Mouse (Mus musculus) kidney, adult 2 months (tissue): ENCODE data around the gene Gjd2. TPM values are rescaled to one million over a fixed set of nuclear protein-coding genes. Genes with fewer than 3 reads are reported as not detected.

Source experiments
- DNase-seq: peaks from one replicate; pipeline ENCODE4 v3.0.0; 2021
- H3K27ac ChIP-seq: fragments of 200-500 bp; 2 replicates; pipeline ENCODE4 v1.5.1; 2012; ENCODE audit warnings: low read depth, low read length, control low read depth, inconsistent platforms; ENCODE audit not compliant: insufficient read depth
- H3K27me3 ChIP-seq: fragments of 200-500 bp; replicated peaks from 2 replicates; pipeline ENCODE4 v1.6.1; 2012; ENCODE audit warnings: mild to moderate bottlenecking, moderate library complexity, low read length, inconsistent platforms; ENCODE audit not compliant: control insufficient read depth, insufficient read depth
- H3K36me3 ChIP-seq: fragments of 200-500 bp; 2 replicates; pipeline ENCODE4 v1.6.1; 2012; ENCODE audit warnings: mild to moderate bottlenecking, moderate library complexity, low read length, inconsistent platforms; ENCODE audit not compliant: control insufficient read depth, insufficient read depth
- H3K4me1 ChIP-seq: fragments of 200-500 bp; 2 replicates; pipeline ENCODE4 v1.6.1; 2011; ENCODE audit warnings: low read length; ENCODE audit not compliant: control insufficient read depth, insufficient read depth
- H3K4me3 ChIP-seq: fragments of 200-500 bp; 2 replicates; pipeline ENCODE4 v1.5.1; 2011; ENCODE audit warnings: mild to moderate bottlenecking, low read depth, low read length, control low read depth; ENCODE audit not compliant: insufficient read depth
- CTCF ChIP-seq: fragments of 200-500 bp; conservative IDR thresholded peaks from 2 replicates; pipeline ENCODE4 v1.5.1; 2011; ENCODE audit warnings: low read depth, mild to moderate bottlenecking, control low read depth, low read length, moderate library complexity, mixed read lengths; ENCODE audit not compliant: insufficient read depth, insufficient read length
- POLR2A ChIP-seq: fragments of 200-500 bp; IDR thresholded peaks from one replicate; pipeline ENCODE4 v1.6.1; 2011; ENCODE audit warnings: low read depth, low read length, control low read depth
- WGBS: fragments of 180-500 bp; shearing (Covaris S2); methylation state at CpG from one replicate; pipeline ENCODE4 v1.1.7; 2018; 5-methylcytosine and 5-hydroxymethylcytosine counted together
- polyA plus RNA-seq: library from polyadenylated mRNA; depleted of rRNA; stranded (reverse); fragments of >200 nt; gene quantifications from 2 replicates; pipeline ENCODE4 v1.2.3, GENCODE M21; 2012

Gene Gjd2
- polyA plus RNA-seq, 1 experiment = not detected

- Histone ChIP-seq H3K27me3 (peaks cover 3% of the 10 kb centered on the region), H3K36me3 (no peaks in the 10 kb centered on the region), H3K27ac (no peak overlapping the region), H3K4me3 (no peak overlapping the region), H3K4me1 (no peaks in the 10 kb centered on the region)
- WGBS = 4% methylated on average over 13 of the region's 13 CpGs
- no peak for TF ChIP-seq CTCF
- TF ChIP-seq POLR2A = no peak
- no peak for DNase-seq
Measured at GRCm38 (mm10) chr2:114013846-114014245, 427 bp upstream of the Gjd2 start.

- DNase-seq = no peak
- Histone ChIP-seq H3K4me1 (no peaks in the 10 kb centered on the region), H3K4me3 (no peak overlapping the region), H3K27me3 (peaks cover 3% of the 10 kb centered on the region), H3K36me3 (no peaks in the 10 kb centered on the region), H3K27ac (no peak overlapping the region)
- TF ChIP-seq CTCF (no peak), POLR2A (no peak)
- WGBS = 5% methylated on average over 19 of the region's 19 CpGs
Measured at GRCm38 (mm10) chr2:114012749-114013211, 639 bp downstream of the Gjd2 start.

DNA sequence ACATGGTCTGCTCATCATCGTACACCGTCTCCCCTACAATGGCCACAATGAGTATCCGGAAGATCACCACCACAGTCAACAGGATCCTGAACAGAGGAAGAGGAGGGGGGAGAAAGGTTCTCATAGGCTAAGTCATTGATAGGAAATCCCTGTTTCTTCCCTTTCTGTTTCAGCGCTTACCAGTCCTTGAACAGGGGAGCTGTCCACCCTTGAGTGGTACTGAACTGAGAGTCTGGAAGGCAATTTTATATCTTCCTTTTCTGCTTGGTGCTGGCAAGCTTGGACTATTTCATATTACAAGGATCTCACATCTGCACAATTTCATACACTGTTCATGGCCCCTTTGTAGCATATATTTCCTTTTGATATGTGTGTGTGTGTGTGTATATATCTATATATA is 1.6 kb downstream of the Gjd2 start:
- DNase-seq = peak; percentile 19
- peaks cover 3% of the 10 kb centered on the region for H3K27me3 ChIP-seq
- H3K4me3 ChIP-seq = no peak overlapping the region
- TF ChIP-seq POLR2A (no peak), CTCF (no peak)
- no peaks in the 10 kb centered on the region for H3K4me1 ChIP-seq
- 42% methylated on average over 4 of the region's 4 CpGs for WGBS
- no peak overlapping the region for H3K27ac ChIP-seq
- no peaks in the 10 kb centered on the region for H3K36me3 ChIP-seq

DNA sequence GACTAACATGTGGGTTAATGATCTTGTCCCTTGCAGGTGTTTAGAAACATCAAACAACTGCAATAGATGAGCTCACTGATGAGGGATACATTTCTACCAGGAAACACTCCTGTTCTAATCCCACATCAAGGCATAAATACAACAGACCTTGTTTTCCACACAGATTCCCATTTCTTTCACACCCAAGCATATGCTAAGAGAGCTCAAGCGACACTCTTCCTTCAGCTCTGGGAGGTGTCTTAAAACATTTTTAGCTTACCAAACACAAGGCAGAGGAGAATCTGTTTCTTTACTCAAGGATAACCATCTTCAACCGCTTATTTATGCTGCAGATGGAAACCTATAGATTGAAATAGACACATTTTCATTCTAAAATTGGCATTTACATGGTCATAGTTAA is 5.1 kb downstream of the Gjd2 start:
- H3K36me3 ChIP-seq = no peaks in the 10 kb centered on the region
- peaks cover 3% of the 10 kb centered on the region for H3K27me3 ChIP-seq
- 86% methylated on average over 2 of the region's 2 CpGs for WGBS
- TF ChIP-seq CTCF (no peak), POLR2A (no peak)
- no peak overlapping the region for H3K4me3 ChIP-seq
- H3K4me1 ChIP-seq = no peaks in the 10 kb centered on the region
- no peak for DNase-seq
- no peak overlapping the region for H3K27ac ChIP-seq

- no peak overlapping the region for H3K27ac ChIP-seq
- H3K4me1 ChIP-seq = no peaks in the 10 kb centered on the region
- no peaks in the 10 kb centered on the region for H3K36me3 ChIP-seq
- no peaks in the 10 kb centered on the region for H3K27me3 ChIP-seq
- H3K4me3 ChIP-seq = no peak overlapping the region
- DNase-seq = no peak
- 72% methylated on average over 8 of the region's 8 CpGs for WGBS
- no peak for TF ChIP-seq POLR2A
- TF ChIP-seq CTCF = no peak
Measured at GRCm38 (mm10) chr2:113997484-113997883, 15.9 kb downstream of the Gjd2 start.

DNA sequence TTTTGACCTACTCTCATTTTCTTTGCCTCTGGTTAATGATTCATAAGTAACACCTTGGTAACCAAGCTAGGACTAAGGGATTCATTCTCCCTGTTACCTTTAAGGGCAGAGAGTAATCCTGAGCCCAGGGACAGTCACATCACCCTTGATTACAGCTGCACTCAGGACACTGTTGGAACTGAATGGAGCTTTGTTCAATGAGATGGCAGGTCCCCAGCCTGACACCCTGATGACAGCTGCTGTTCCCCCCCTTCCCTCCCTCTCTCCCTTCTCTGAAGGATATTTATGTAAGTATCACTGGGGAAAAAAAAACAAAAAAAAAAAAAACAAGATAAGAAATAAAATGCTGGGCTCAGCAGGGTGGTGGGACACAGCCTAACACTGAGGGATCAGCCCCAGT is 16.5 kb downstream of the Gjd2 start:
- Histone ChIP-seq H3K4me3 (no peak overlapping the region), H3K27ac (no peak overlapping the region), H3K4me1 (no peaks in the 10 kb centered on the region), H3K27me3 (no peaks in the 10 kb centered on the region), H3K36me3 (no peaks in the 10 kb centered on the region)
- TF ChIP-seq POLR2A (no peak), CTCF (no peak)
- DNase-seq = no peak

GRCm38 (mm10) chr2:113984890-113985289 is 28.5 kb downstream of the Gjd2 start:
- WGBS = 86% methylated on average over 2 of the region's 2 CpGs
- DNase-seq = no peak

GRCm38 (mm10) chr2:113980664-113981063 is 32.8 kb downstream of the Gjd2 start:
- TF ChIP-seq POLR2A (no peak), CTCF (no peak)
- Histone ChIP-seq H3K36me3 (no peaks in the 10 kb centered on the region), H3K27ac (no peak overlapping the region), H3K27me3 (no peaks in the 10 kb centered on the region), H3K4me1 (no peaks in the 10 kb centered on the region), H3K4me3 (no peak overlapping the region)
- no peak for DNase-seq
- 23% methylated on average over 8 of the region's 8 CpGs for WGBS

More at GRCm38 (mm10) chr2:113984890-113985289, 28.5 kb downstream of the Gjd2 start:
- Histone ChIP-seq H3K4me1 (no peaks in the 10 kb centered on the region), H3K36me3 (no peaks in the 10 kb centered on the region), H3K27me3 (no peaks in the 10 kb centered on the region), H3K4me3 (no peak overlapping the region), H3K27ac (no peak overlapping the region)
- TF ChIP-seq POLR2A = no peak
- no peak for TF ChIP-seq CTCF
